Mouse (Mus musculus) megakaryocyte, embryonic 14.5 days (primary cell): ENCODE measurements at regions not wholly inside any gene's neighbourhood (a gene's known extent, or its start where the extent isn't known, plus 50 kb on each side); places are given as distances from the start of the nearest gene placed in this dataset.

Experiments used
- FLI1 ChIP-seq: IDR thresholded peaks from 2 replicates; pipeline ENCODE4 v1.6.1; 2012; ENCODE audit warnings: low read length, inconsistent platforms, mixed read lengths
- GATA1 ChIP-seq: IDR thresholded peaks from 3 replicates; pipeline ENCODE4 v1.6.1; 2012; ENCODE audit warnings: mixed read lengths, low read length, inconsistent platforms, borderline replicate concordance

GRCm38 (mm10) chr11:112897597-112897996, 115.6 kb downstream of the Sox9 start:
- TF ChIP-seq GATA1: no peak
- no peak for TF ChIP-seq FLI1
